Mouse (Mus musculus) embryonic stem cell, embryonic (primary cell): Measurements from ENCODE around the gene Atp6v0a2.

Source experiments
- CTCF ChIA-PET, 4 experiments: fragments of 300-600 bp in 2 of 4; fragments of 350-600 bp in 2 of 4; sonication (Branson Sonifier 250); formaldehyde crosslinking; loops; one replicate each; lab custom pipeline; 2022; ENCODE audit warnings: inconsistent platforms in 2 of 4; lab: Charles Lee
- POLR2A ChIA-PET, 4 experiments: fragments of 300-600 bp in 2 of 4; fragments of 350-600 bp in 2 of 4; sonication (Branson Sonifier 250); formaldehyde crosslinking; loops; one replicate each; lab custom pipeline; 2022; ENCODE audit warnings: antibody characterized with exemption in 4 of 4, inconsistent platforms in 1 of 4; lab: Charles Lee

The Atp6v0a2 gene

DNA sequence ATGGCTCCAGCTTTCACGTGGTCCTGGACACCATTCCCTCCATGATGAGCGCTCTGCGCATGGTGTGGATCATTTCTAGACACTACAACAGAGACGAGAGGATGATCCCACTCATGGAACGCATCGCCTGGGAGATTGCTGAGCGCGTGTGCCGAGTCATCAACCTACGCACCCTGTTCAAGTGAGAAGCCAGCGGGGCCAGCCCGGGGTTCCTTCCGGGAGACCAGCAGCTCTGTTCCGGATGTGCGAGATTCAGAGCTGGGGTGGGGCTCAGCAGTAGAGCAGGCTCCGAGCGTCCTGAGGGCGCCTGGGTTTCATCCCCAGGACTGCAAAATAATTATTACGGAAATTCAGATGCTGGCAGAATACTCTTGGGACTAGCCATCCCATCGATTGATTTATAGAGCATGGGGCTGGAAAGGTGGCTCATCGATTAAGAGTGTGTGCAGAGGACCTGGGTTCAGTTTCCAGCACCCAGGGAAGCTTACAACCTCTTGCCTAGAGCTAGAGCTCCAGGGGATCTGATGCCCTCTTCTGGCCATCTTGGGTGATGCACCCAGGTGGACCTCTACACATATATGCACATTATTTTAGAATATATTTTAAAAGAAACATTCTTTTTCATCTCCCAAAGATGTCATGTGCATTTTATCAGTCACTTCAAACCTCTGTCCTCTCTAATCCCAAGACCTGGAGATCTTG is 113.7 kb downstream of the Atp6v0a2 start:
- ChIA-PET CTCF (interaction anchor here (0.6 to 4.2 kb wide), 26 partner anchors 8 to 1678 kb away, joined by 3 to 22 read pairs (median 4); no protein-coding TSS in a partner anchor), POLR2A (interaction anchor here in 2 of 4 experiments (0.7 to 1.4 kb wide), 4 partner anchors 9 to 415 kb away, joined by 3 read pairs; no protein-coding TSS in a partner anchor)

DNA sequence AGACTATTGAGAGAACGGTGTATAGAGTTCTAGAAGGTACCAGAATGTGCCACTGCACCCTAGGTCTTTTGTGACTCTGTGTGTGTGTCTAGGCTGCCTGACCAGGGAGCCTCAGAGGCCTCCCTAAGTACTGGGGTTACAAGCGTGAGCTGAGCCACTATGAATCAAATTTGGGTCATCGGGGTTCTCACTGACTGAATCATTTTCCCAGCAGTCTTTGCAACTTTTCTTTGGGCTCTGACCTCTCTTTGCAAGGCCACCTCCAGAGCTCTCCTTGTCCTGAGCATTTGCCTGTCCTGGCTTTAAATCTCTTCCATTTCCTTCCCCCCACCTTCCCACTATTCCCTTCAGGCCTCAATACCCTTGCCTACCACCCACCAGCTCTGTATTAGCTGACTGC is 115.5 kb downstream of the Atp6v0a2 start:
- POLR2A ChIA-PET = interaction anchor here in 1 of 4 experiments (1.3 kb wide), 1 partner anchor 19 kb away, joined by 3 read pairs; no protein-coding TSS in a partner anchor
- CTCF ChIA-PET = interaction anchor here in 3 of 4 experiments (0.6 to 4.2 kb wide), 8 partner anchors 9 to 623 kb away, joined by 3 to 22 read pairs (median 4); no protein-coding TSS in a partner anchor

DNA sequence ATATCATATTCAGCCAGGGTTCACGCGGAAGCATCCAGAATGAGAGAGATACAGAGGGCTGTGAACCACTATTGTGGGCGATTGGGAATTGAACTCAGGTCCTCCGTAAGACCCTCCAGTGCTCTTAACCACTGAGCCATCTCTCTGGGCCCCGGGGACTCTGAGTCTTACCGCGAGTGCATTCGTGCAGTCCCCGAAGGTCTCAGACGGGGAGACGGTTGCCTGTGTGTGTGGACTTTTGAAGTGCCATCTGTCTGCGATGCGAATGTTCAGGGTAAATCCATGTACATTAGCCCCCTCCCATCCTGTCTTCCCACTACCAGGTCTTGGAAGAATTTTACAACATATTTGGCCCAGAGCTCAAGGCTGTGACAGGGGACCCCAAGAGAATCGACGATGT is 117.8 kb downstream of the Atp6v0a2 start:
- POLR2A ChIA-PET = no interaction called here
- CTCF ChIA-PET = interaction anchor here in 1 of 4 experiments (0.5 to 0.6 kb wide), 2 partner anchors 35 to 389 kb away, joined by 3 to 4 read pairs; no protein-coding TSS in a partner anchor

DNA sequence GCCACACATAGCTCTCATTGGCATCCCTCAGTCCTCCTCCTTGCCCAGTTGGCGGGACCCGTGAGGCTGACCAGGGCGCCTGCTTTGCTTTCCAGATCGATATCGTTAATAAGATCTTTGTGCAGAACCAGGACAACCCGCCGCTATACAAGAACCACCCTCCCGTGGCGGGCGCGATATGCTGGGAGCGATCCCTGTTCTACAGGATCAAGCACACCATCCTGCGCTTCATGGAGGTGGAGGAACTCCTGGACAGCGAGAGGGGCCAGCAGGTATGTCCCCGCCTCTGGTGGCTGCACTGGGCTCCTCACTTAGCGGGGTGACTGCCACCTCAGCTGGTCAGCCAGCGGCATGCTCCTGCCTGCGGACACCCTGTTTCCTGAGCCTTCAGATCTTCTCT is 119.9 kb downstream of the Atp6v0a2 start:
- POLR2A ChIA-PET = no interaction called here
- CTCF ChIA-PET = interaction anchor here in 3 of 4 experiments (0.6 to 0.7 kb wide), 3 partner anchors 11 to 137 kb away, joined by 3 to 5 read pairs (median 4); no protein-coding TSS in a partner anchor

DNA sequence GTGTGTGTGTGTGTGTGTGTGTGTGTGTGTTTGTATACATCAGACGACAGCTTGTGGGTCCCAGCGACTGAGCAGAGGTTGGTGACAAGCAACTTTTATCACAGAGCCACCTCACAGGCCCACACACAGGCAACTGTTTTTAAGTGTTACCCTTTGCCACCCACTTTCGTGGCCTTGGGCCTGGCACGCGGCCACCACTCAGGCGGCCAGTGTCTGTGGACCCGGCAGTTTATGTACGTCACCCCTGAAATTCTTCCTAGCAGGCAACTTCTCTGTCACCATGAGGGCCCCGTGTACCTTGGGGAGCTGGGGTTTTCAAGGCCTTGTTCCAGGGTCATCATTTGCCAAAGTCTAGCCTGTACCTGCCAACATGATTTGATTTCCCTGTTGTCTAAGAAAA is 123.3 kb downstream of the Atp6v0a2 start:
- ChIA-PET CTCF (interaction anchor here (0.6 to 1.6 kb wide), 10 partner anchors 9 to 146 kb away, joined by 3 to 8 read pairs (median 4); no protein-coding TSS in a partner anchor), POLR2A (interaction anchor here in 1 of 4 experiments (0.9 kb wide), 1 partner anchor 9 kb away, joined by 3 read pairs; no protein-coding TSS in a partner anchor)

DNA sequence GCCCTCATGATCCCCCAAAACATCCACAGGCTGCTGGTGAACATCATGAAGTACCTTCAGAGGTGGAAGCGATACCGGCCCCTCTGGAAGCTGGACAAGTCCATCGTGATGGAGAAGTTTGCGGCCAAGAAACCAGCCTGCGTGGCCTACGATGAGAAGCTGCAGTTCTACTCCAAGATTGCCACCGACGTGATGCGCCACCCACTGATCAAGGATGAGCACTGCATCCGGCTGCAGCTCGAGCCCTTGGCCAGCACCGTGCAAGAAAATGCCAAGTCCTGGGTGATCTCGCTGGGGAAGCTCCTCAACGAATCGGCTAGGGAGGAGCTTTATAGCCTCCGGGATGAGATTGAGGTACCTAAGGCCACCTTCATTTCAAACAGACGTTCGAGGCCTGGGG is 132.6 kb downstream of the Atp6v0a2 start:
- POLR2A ChIA-PET = interaction anchor here in 3 of 4 experiments (0.5 to 1.4 kb wide), 7 partner anchors 11 to 550 kb away, joined by 3 to 4 read pairs (median 3); no protein-coding TSS in a partner anchor
- CTCF ChIA-PET = interaction anchor here (0.5 to 2.3 kb wide), 64 partner anchors 9 to 1039 kb away, joined by 3 to 22 read pairs (median 4); no protein-coding TSS in a partner anchor

DNA sequence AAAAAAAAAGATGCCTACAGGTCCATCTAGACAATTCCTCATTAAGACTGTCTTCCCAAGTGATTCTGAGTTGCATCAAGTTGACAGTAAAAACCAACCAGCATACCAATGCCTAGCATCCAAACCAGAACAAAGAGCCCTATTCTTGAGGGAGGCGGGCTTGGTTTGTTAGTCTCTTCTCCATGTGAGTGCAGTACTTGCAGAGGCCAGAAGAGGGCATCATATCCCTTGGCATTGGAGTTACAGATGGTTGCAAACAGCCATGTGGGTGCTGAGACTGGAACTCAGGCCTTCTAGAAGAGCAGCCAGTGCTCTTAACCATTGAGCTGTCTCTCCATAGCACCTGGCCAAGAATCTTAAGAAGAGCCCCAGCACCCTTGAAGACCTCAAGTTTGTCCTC is 133.4 kb downstream of the Atp6v0a2 start:
- ChIA-PET POLR2A (interaction anchor here in 2 of 4 experiments (0.6 to 1.4 kb wide), 3 partner anchors 12 to 253 kb away, joined by 3 read pairs; no protein-coding TSS in a partner anchor), CTCF (interaction anchor here (0.6 to 2.3 kb wide), 25 partner anchors 10 to 507 kb away, joined by 3 to 22 read pairs (median 5); no protein-coding TSS in a partner anchor)
